8 mouse cellular contexts compared by ENCODE assay signal in genomic region chr13:113034271-113034886, GRCm38 (mm10). TPM values are rescaled to one million over a fixed set of nuclear protein-coding genes. Genes with fewer than 3 reads are reported as not detected.
DNase-seq lines count a peak whose midpoint lies in the region; ATAC-seq and TF ChIP-seq lines count a peak whose summit lies in the region.

No protein-coding gene starts in this region.

- TF ChIP-seq POLR2A in cerebellum, adult 2 months (IDR thresholded peaks at IDR 0.05; ENCODE audit: borderline replicate concordance, insufficient read depth, low read length), result no peak

- WGBS in kidney, postnatal 0 days, result 3% methylated on average over 11 of the region's 11 CpGs
- WGBS in cerebellum, adult 2 months, result 2% methylated on average over 11 of the region's 11 CpGs
- 2% methylated on average over 11 of the region's 11 CpGs for WGBS in hindbrain, embryonic 11.5 days
- 3% methylated on average over 11 of the region's 11 CpGs for WGBS in midbrain, embryonic 14.5 days

- 0 out of 2 replicates have a peak, but pooled peaks cover 3% of the 10 kb centered on the region for H3K4me1 ChIP-seq in kidney, postnatal 0 days (replicated peaks; ENCODE audit: insufficient read depth, low read length)
- no peaks in the 10 kb centered on the region; the same call in 1 of the 2 replicates for H3K4me1 ChIP-seq in cerebellum, adult 2 months (ENCODE audit: control insufficient read depth, insufficient read depth, low read length)
- H3K4me1 ChIP-seq in hindbrain, embryonic 11.5 days (replicated peaks; ENCODE audit: control insufficient read depth, insufficient read depth, low read length), result peaks cover 7% of the 10 kb centered on the region
- peaks cover 12% of the 10 kb centered on the region for H3K4me1 ChIP-seq in midbrain, embryonic 14.5 days (ENCODE audit: control insufficient read depth, insufficient read depth, low read length)

- ATAC-seq in kidney, postnatal 0 days (replicated peaks; ENCODE audit: low FRiP score, low read depth), result no peak
- ATAC-seq in hindbrain, embryonic 11.5 days (ENCODE audit: low FRiP score), result no peak
- ATAC-seq in midbrain, embryonic 14.5 days (ENCODE audit: low FRiP score, low TSS enrichment), result no peak
- ATAC-seq in erythroid progenitor cell, adult 5-6 weeks (replicated peaks; ENCODE audit: low FRiP score, poor library complexity, severe bottlenecking), result no peak

- H3K27me3 ChIP-seq in kidney, postnatal 0 days (ENCODE audit: insufficient read depth, low read length), result peaks cover 17% of the 10 kb centered on the region
- no peaks in the 10 kb centered on the region; the same call in 1 of the 2 replicates for H3K27me3 ChIP-seq in cerebellum, adult 2 months (ENCODE audit: control insufficient read depth, insufficient read depth, low read length)
- peaks cover 27% of the 10 kb centered on the region for H3K27me3 ChIP-seq in hindbrain, embryonic 11.5 days (ENCODE audit: control insufficient read depth, insufficient read depth, low read length)
- H3K27me3 ChIP-seq in midbrain, embryonic 14.5 days (ENCODE audit: control insufficient read depth, insufficient read depth, low read length), result peaks cover 28% of the 10 kb centered on the region; the same call in 1 of the 2 replicates

- no peaks in the 10 kb centered on the region for H3K9me3 ChIP-seq in kidney, postnatal 0 days (replicated peaks; ENCODE audit: low read length)
- no peaks in the 10 kb centered on the region for H3K9me3 ChIP-seq in hindbrain, embryonic 11.5 days (ENCODE audit: control insufficient read depth, low read length)
- H3K9me3 ChIP-seq in midbrain, embryonic 14.5 days (ENCODE audit: control insufficient read depth, low read length), result no peaks in the 10 kb centered on the region

- DNase-seq in kidney, postnatal 0 days (ENCODE audit: low spot score), result peak; percentile 38
- DNase-seq in kidney, adult 8-10 months, result no peak
- peak; percentile 63 to 73 for DNase-seq in cerebellum, adult 2 months
- DNase-seq in hindbrain, embryonic 11.5 days (ENCODE audit: low spot score), result peak; percentile 50
- DNase-seq in midbrain, embryonic 14.5 days, result peak; percentile 31
- no peak for DNase-seq in frontal cortex, adult 2 months (ENCODE audit: extremely low spot score in 1 of 2, low spot score in 1 of 2)
- no peak for DNase-seq in thymus, postnatal 4 days

- H3K4me2 ChIP-seq in kidney, postnatal 0 days (ENCODE audit: low read length), result peak overlapping the region; percentile 64
- H3K4me2 ChIP-seq in hindbrain, embryonic 11.5 days (replicated peaks; ENCODE audit: low read depth, low read length), result peak overlapping the region; percentile 97
- peak overlapping the region; percentile 98 for H3K4me2 ChIP-seq in midbrain, embryonic 14.5 days (ENCODE audit: low read length)

- no peaks in the 10 kb centered on the region for H3K36me3 ChIP-seq in kidney, postnatal 0 days (ENCODE audit: insufficient read depth, low read length)
- no peaks in the 10 kb centered on the region for H3K36me3 ChIP-seq in hindbrain, embryonic 11.5 days (ENCODE audit: control insufficient read depth, insufficient read depth, low read length)
- no peaks in the 10 kb centered on the region for H3K36me3 ChIP-seq in midbrain, embryonic 14.5 days (ENCODE audit: control insufficient read depth, insufficient read depth, low read length)

- no peak for TF ChIP-seq CTCF in kidney, postnatal 0 days (IDR thresholded peaks at IDR 0.05; ENCODE audit: low read depth)
- TF ChIP-seq CTCF in cerebellum, adult 2 months (IDR thresholded peaks at IDR 0.05; ENCODE audit: borderline replicate concordance, insufficient read depth, low read depth, low read length), result no peak

- H3K4me3 ChIP-seq in kidney, postnatal 0 days (replicated peaks; ENCODE audit: low read depth, low read length), result peak overlapping the region; percentile 41
- peak overlapping the region; percentile 54 for H3K4me3 ChIP-seq in cerebellum, adult 2 months (replicated peaks; ENCODE audit: insufficient read depth, low read depth, low read length)
- H3K4me3 ChIP-seq in hindbrain, embryonic 11.5 days (ENCODE audit: low read depth, low read length), result peak overlapping the region; percentile 50
- H3K4me3 ChIP-seq in midbrain, embryonic 14.5 days (replicated peaks; ENCODE audit: low read depth, low read length), result peak overlapping the region; percentile 52

- H3K27ac ChIP-seq in kidney, postnatal 0 days, result no peak overlapping the region
- no peak overlapping the region for H3K27ac ChIP-seq in cerebellum, adult 2 months (ENCODE audit: insufficient read depth, low read length)
- no peak overlapping the region for H3K27ac ChIP-seq in hindbrain, embryonic 11.5 days (ENCODE audit: low read depth, low read length)
- H3K27ac ChIP-seq in midbrain, embryonic 14.5 days (replicated peaks; ENCODE audit: low read depth, low read length), result no peak overlapping the region

- no peak overlapping the region for H3K9ac ChIP-seq in kidney, postnatal 0 days (ENCODE audit: low read depth, low read length)
- peak overlapping the region; percentile 47; the same call in 1 of the 2 replicates for H3K9ac ChIP-seq in hindbrain, embryonic 11.5 days (ENCODE audit: low read depth, low read length)
- no peak overlapping the region; the same call in 1 of the 2 replicates for H3K9ac ChIP-seq in midbrain, embryonic 14.5 days (replicated peaks; ENCODE audit: low read length)

RNA-seq across cellular contexts. Expression of gene Cdc20b, which starts 0.5 kb away (rescaled TPM):
- not detected in 2 replicates for polyA plus RNA-seq in kidney, postnatal 0 days (2015; fragmentation: Nextera tagmentation; extraction: Ambion mirVana)
- polyA plus RNA-seq in cerebellum, adult 2 months (2012; rRNA removed), result 0.14 TPM in 1 of 2 replicates, not detected in the other
- polyA plus RNA-seq in hindbrain, embryonic 11.5 days (2014; fragmentation: Nextera tagmentation; extraction: Ambion mirVana), result 0.92 and 2.1 TPM in 2 replicates
- polyA plus RNA-seq in midbrain, embryonic 14.5 days (2014; fragmentation: Nextera tagmentation; extraction: Ambion mirVana), result 0.13 and 0.75 TPM in 2 replicates
- total RNA-seq in erythroid progenitor cell, adult 5-6 weeks (2015; ENCODE audit: low replicate concordance), result not detected in 2 replicates
- not detected in 2 replicates for total RNA-seq in erythroid progenitor cell, adult 5-6 weeks (2017; ENCODE audit: low replicate concordance)
- polyA plus RNA-seq in frontal cortex, adult 2 months (2012; rRNA removed), result 0.06 and 0.19 TPM in 2 replicates

RNA-seq across cellular contexts. Expression of gene Gpx8, which starts 11.8 kb away (rescaled TPM):
- 153 and 165 TPM in 2 replicates for polyA plus RNA-seq in kidney, postnatal 0 days (2015; fragmentation: Nextera tagmentation; extraction: Ambion mirVana)
- polyA plus RNA-seq in cerebellum, adult 2 months (2012; rRNA removed), result 7.8 and 9.5 TPM in 2 replicates
- polyA plus RNA-seq in hindbrain, embryonic 11.5 days (2014; fragmentation: Nextera tagmentation; extraction: Ambion mirVana), result 103 and 105 TPM in 2 replicates
- 35.3 and 53.0 TPM in 2 replicates for polyA plus RNA-seq in midbrain, embryonic 14.5 days (2014; fragmentation: Nextera tagmentation; extraction: Ambion mirVana)
- 5.4 TPM in 1 of 2 replicates, not detected in the other for total RNA-seq in erythroid progenitor cell, adult 5-6 weeks (2015; ENCODE audit: low replicate concordance)
- 3.9 TPM in 1 of 2 replicates, not detected in the other for total RNA-seq in erythroid progenitor cell, adult 5-6 weeks (2017; ENCODE audit: low replicate concordance)
- polyA plus RNA-seq in frontal cortex, adult 2 months (2012; rRNA removed), result 12.8 and 13.4 TPM in 2 replicates

RNA-seq across cellular contexts. Expression of gene Mcidas, which starts 40.7 kb away (rescaled TPM):
- polyA plus RNA-seq in kidney, postnatal 0 days (2015; fragmentation: Nextera tagmentation; extraction: Ambion mirVana), result 0.05 TPM in 1 of 2 replicates, not detected in the other
- 0.05 and 0.07 TPM in 2 replicates for polyA plus RNA-seq in cerebellum, adult 2 months (2012; rRNA removed)
- 2.2 and 2.7 TPM in 2 replicates for polyA plus RNA-seq in hindbrain, embryonic 11.5 days (2014; fragmentation: Nextera tagmentation; extraction: Ambion mirVana)
- 0.22 and 0.27 TPM in 2 replicates for polyA plus RNA-seq in midbrain, embryonic 14.5 days (2014; fragmentation: Nextera tagmentation; extraction: Ambion mirVana)
- total RNA-seq in erythroid progenitor cell, adult 5-6 weeks (2015; ENCODE audit: low replicate concordance), result not detected in 2 replicates
- total RNA-seq in erythroid progenitor cell, adult 5-6 weeks (2017; ENCODE audit: low replicate concordance), result not detected in 2 replicates
- polyA plus RNA-seq in frontal cortex, adult 2 months (2012; rRNA removed), result 0.19 and 0.26 TPM in 2 replicates

RNA-seq across cellular contexts. Expression of gene Ccno, which starts 46.8 kb away (rescaled TPM):
- 0.29 and 0.33 TPM in 2 replicates for polyA plus RNA-seq in kidney, postnatal 0 days (2015; fragmentation: Nextera tagmentation; extraction: Ambion mirVana)
- polyA plus RNA-seq in cerebellum, adult 2 months (2012; rRNA removed), result 0.76 and 0.82 TPM in 2 replicates
- polyA plus RNA-seq in hindbrain, embryonic 11.5 days (2014; fragmentation: Nextera tagmentation; extraction: Ambion mirVana), result 2.6 and 5.0 TPM in 2 replicates
- polyA plus RNA-seq in midbrain, embryonic 14.5 days (2014; fragmentation: Nextera tagmentation; extraction: Ambion mirVana), result 0.57 and 0.58 TPM in 2 replicates
- 0.42 and 3.2 TPM in 2 replicates for total RNA-seq in erythroid progenitor cell, adult 5-6 weeks (2015; ENCODE audit: low replicate concordance)
- not detected in 2 replicates for total RNA-seq in erythroid progenitor cell, adult 5-6 weeks (2017; ENCODE audit: low replicate concordance)
- 2.6 and 2.9 TPM in 2 replicates for polyA plus RNA-seq in frontal cortex, adult 2 months (2012; rRNA removed)

Comparison
In these comparisons a context has a peak if more than half of its experiments do, and no peak if none do; other contexts are left out.
1. DNase-seq: peak in kidney, postnatal 0 days (single experiment), cerebellum, adult 2 months (2 of 2), hindbrain, embryonic 11.5 days (single experiment) and midbrain, embryonic 14.5 days (single experiment); none in kidney, adult 8-10 months (0 of 2), frontal cortex, adult 2 months (0 of 2) and thymus, postnatal 4 days (single experiment).
2. Peak in every context shown above with its lines, with median percentiles within 50 percentile points of each other: H3K4me2 ChIP-seq and H3K4me3 ChIP-seq.